Comparison of ENCODE assay signal across 23 mouse cellular contexts in genomic region chr4:129927091-129927490, GRCm38 (mm10). TPM values are rescaled to one million over a fixed set of nuclear protein-coding genes. Genes with fewer than 3 reads are reported as not detected.
DNase-seq lines count a peak whose midpoint lies in the region; ATAC-seq and TF ChIP-seq lines count a peak whose summit lies in the region.
"Had no signal": no experiment of that assay in that cellular context is flagged by ENCODE, and none has a peak within 500 bp of the region (broad histone marks: within the 10 kb centered on the region; RNA-seq: fewer than 3 reads in every experiment).

No protein-coding gene starts in this region.

- H3K79me2 ChIP-seq in myocyte (ENCODE audit: control insufficient read depth, insufficient read depth): no peaks in the 10 kb centered on the region

- peak overlapping the region; percentile 82 for H3K27ac ChIP-seq in heart, embryonic 10.5 days
- peak overlapping the region; percentile 76 to 98 for H3K27ac ChIP-seq in heart, embryonic 14.5 days (replicated peaks in 1 of 2; ENCODE audit: control insufficient read depth in 1 of 2, insufficient read depth in 1 of 2, low read depth in 2 of 2, low read length in 2 of 2)
- H3K27ac ChIP-seq in spleen, adult 2 months (ENCODE audit: insufficient read depth, low read length): peak overlapping the region; percentile 45; the same call in 1 of the 2 replicates
- no peak overlapping the region for H3K27ac ChIP-seq in liver, embryonic 11.5 days (ENCODE audit: low read depth, low read length)
- H3K27ac ChIP-seq: forebrain, embryonic 10.5 days; hindbrain, embryonic 10.5 days; hindbrain, embryonic 14.5 days; intestine, embryonic 15.5 days; kidney, embryonic 15.5 days had no signal

- WGBS in heart, embryonic 10.5 days: 59% methylated on average over 3 of the region's 3 CpGs
- 42% methylated on average over 3 of the region's 3 CpGs for WGBS in heart, embryonic 14.5 days
- 33% methylated on average over 3 of the region's 3 CpGs for WGBS in spleen, adult 2 months
- 70% methylated on average over 3 of the region's 3 CpGs for WGBS in liver, embryonic 11.5 days

- TF ChIP-seq POLR2A in spleen, adult 2 months (IDR thresholded peaks at IDR 0.05; ENCODE audit: low read depth, low read length): no peak
- TF ChIP-seq POLR2A in myocyte (IDR thresholded peaks at IDR 0.05; ENCODE audit: insufficient read length, low read depth): no peak

- no peak overlapping the region for H3ac ChIP-seq in myocyte (ENCODE audit: control insufficient read depth, insufficient read length)

- no peak overlapping the region for H3K4me3 ChIP-seq in heart, embryonic 10.5 days
- H3K4me3 ChIP-seq in heart, embryonic 14.5 days (ENCODE audit: control insufficient read depth in 1 of 2, insufficient read depth in 1 of 2, low read depth in 1 of 2, low read length in 2 of 2): no peak overlapping the region
- H3K4me3 ChIP-seq in spleen, adult 2 months (ENCODE audit: extremely low read depth, insufficient read depth, insufficient read length): no peak overlapping the region
- H3K4me3 ChIP-seq in myocyte: no peak overlapping the region
- no peak overlapping the region for H3K4me3 ChIP-seq in liver, embryonic 11.5 days (ENCODE audit: low read depth, low read length)
- H3K4me3 ChIP-seq: embryonic facial prominence, embryonic 15.5 days; erythroblast, embryonic 14.5 days; forebrain, embryonic 10.5 days; hindbrain, embryonic 10.5 days; intestine, embryonic 15.5 days; kidney, embryonic 15.5 days had no signal

- H3K4me2 ChIP-seq in heart, embryonic 14.5 days (ENCODE audit: low read length): no peak overlapping the region
- peak overlapping the region; percentile 24 for H3K4me2 ChIP-seq in myocyte (ENCODE audit: low read depth)
- H3K4me2 ChIP-seq in liver, embryonic 11.5 days: no peak overlapping the region
- H3K4me2 ChIP-seq: embryonic facial prominence, embryonic 15.5 days; hindbrain, embryonic 14.5 days; intestine, embryonic 15.5 days; kidney, embryonic 15.5 days had no signal

- peaks cover 42% of the 10 kb centered on the region for H3K4me1 ChIP-seq in heart, embryonic 10.5 days
- peaks cover 18 to 30% of the 10 kb centered on the region in 2 experiments for H3K4me1 ChIP-seq in heart, embryonic 14.5 days (ENCODE audit: control insufficient read depth in 2 of 2, insufficient read depth in 2 of 2, low read length in 2 of 2)
- peaks cover 23% of the 10 kb centered on the region; the same call in 1 of the 2 replicates for H3K4me1 ChIP-seq in spleen, adult 2 months (ENCODE audit: control insufficient read depth, insufficient read depth, insufficient read length)
- peaks cover 4% of the 10 kb centered on the region; the same call in 1 of the 2 replicates for H3K4me1 ChIP-seq in liver, embryonic 11.5 days (replicated peaks; ENCODE audit: control insufficient read depth, insufficient read depth, low read length)
- H3K4me1 ChIP-seq: intestine, embryonic 15.5 days had no signal

- intact Hi-C loops in heart, postnatal 10 days (cut with DNase I): loop anchor here (5.0 kb wide), 1 partner anchor 100 kb away; no protein-coding TSS in a partner anchor

- no peaks in the 10 kb centered on the region for H3K36me3 ChIP-seq in heart, embryonic 10.5 days
- H3K36me3 ChIP-seq in heart, embryonic 14.5 days (ENCODE audit: control insufficient read depth, insufficient read depth, low read length): no peaks in the 10 kb centered on the region
- H3K36me3 ChIP-seq in spleen, adult 2 months (ENCODE audit: control insufficient read depth, insufficient read depth, low read length): no peaks in the 10 kb centered on the region
- no peaks in the 10 kb centered on the region for H3K36me3 ChIP-seq in myocyte (ENCODE audit: control insufficient read depth, insufficient read depth)
- no peaks in the 10 kb centered on the region for H3K36me3 ChIP-seq in liver, embryonic 11.5 days (ENCODE audit: control insufficient read depth, insufficient read depth, low read length)
- H3K36me3 ChIP-seq: embryonic facial prominence, embryonic 15.5 days; forebrain, embryonic 10.5 days; hindbrain, embryonic 10.5 days; intestine, embryonic 15.5 days; kidney, embryonic 15.5 days had no signal

- DNase-seq in heart, embryonic 10.5 days (ENCODE audit: low spot score): no peak
- DNase-seq in heart, postnatal 10 days: no peak
- DNase-seq in heart, adult 9 months (ENCODE audit: low spot score in 2 of 2): no peak
- DNase-seq in spleen, adult 2 months (ENCODE audit: low read depth in 1 of 2, low spot score in 2 of 2): no peak
- DNase-seq in spleen, postnatal 4 days (ENCODE audit: low spot score in 2 of 2): no peak
- DNase-seq in liver, embryonic 11.5 days (ENCODE audit: low spot score): no peak
- DNase-seq: adrenal gland, adult 8-10 months; cerebellum, adult 2 months; cerebellum, postnatal 10 days; kidney, adult 2 months had no signal

- TF ChIP-seq CTCF in spleen, adult 2 months (IDR thresholded peaks at IDR 0.05; ENCODE audit: extremely low read depth, insufficient read depth, insufficient read length, insufficient replicate concordance): no peak

- H3K27me3 ChIP-seq in heart, embryonic 10.5 days (ENCODE audit: insufficient read depth, poor library complexity, severe bottlenecking): no peaks in the 10 kb centered on the region
- H3K27me3 ChIP-seq in heart, embryonic 14.5 days (ENCODE audit: control insufficient read depth, insufficient read depth, low read length): no peaks in the 10 kb centered on the region
- H3K27me3 ChIP-seq in spleen, adult 2 months (ENCODE audit: control insufficient read depth, insufficient read depth, low read length): no peaks in the 10 kb centered on the region
- no peaks in the 10 kb centered on the region for H3K27me3 ChIP-seq in myocyte (ENCODE audit: control insufficient read depth, insufficient read depth, insufficient read length)
- no peaks in the 10 kb centered on the region for H3K27me3 ChIP-seq in liver, embryonic 11.5 days (replicated peaks; ENCODE audit: control insufficient read depth, insufficient read depth, low read length)
- H3K27me3 ChIP-seq: embryonic facial prominence, embryonic 15.5 days; intestine, embryonic 15.5 days had no signal

- H3K9ac ChIP-seq in heart, embryonic 14.5 days (ENCODE audit: low read length): no peak overlapping the region
- H3K9ac ChIP-seq in liver, embryonic 11.5 days (ENCODE audit: low read depth, low read length): no peak overlapping the region
- H3K9ac ChIP-seq: embryonic facial prominence, embryonic 15.5 days; hindbrain, embryonic 14.5 days; intestine, embryonic 15.5 days; kidney, embryonic 15.5 days had no signal

- H3K9me3 ChIP-seq in heart, embryonic 10.5 days: no peaks in the 10 kb centered on the region
- H3K9me3 ChIP-seq in heart, embryonic 14.5 days (ENCODE audit: control insufficient read depth, low read length): no peaks in the 10 kb centered on the region
- H3K9me3 ChIP-seq in liver, embryonic 11.5 days (ENCODE audit: control insufficient read depth, low read length): no peaks in the 10 kb centered on the region
- H3K9me3 ChIP-seq: embryonic facial prominence, embryonic 15.5 days; hindbrain, embryonic 10.5 days; intestine, embryonic 15.5 days; kidney, embryonic 15.5 days had no signal

- no peak for ATAC-seq in heart, embryonic 14.5 days (ENCODE audit: insufficient number of reproducible peaks, insufficient read depth, low FRiP score, low read depth)
- no peak for ATAC-seq in liver, embryonic 11.5 days (replicated peaks; ENCODE audit: low FRiP score)
- ATAC-seq: forebrain, embryonic 14.5 days had no signal

TF ChIP-seq in myocyte, 11 proteins besides CTCF, POLR2A, EP300 and RAD21:
- TF ChIP-seq E2F4 (IDR thresholded peaks at IDR 0.05; ENCODE audit: insufficient read depth) (no peak), TCF12 (IDR thresholded peaks at IDR 0.05; ENCODE audit: insufficient read depth, poor library complexity, severe bottlenecking) (no peak), MYOD1 (IDR thresholded peaks at IDR 0.05; ENCODE audit: control insufficient read depth in 1 of 3, insufficient read length in 2 of 3, low read depth in 2 of 3) (no peak), USF1 (IDR thresholded peaks at IDR 0.05; ENCODE audit: low read depth) (no peak), SRF (IDR thresholded peaks at IDR 0.05; ENCODE audit: control insufficient read depth, insufficient read length, low read depth) (no peak), MAX (IDR thresholded peaks at IDR 0.05; ENCODE audit: low read depth) (no peak), CEBPB (IDR thresholded peaks at IDR 0.05; ENCODE audit: insufficient read depth, poor library complexity, severe bottlenecking) (no peak), REST (IDR thresholded peaks at IDR 0.05; ENCODE audit: insufficient read depth, insufficient read length) (no peak), MYOG (IDR thresholded peaks at IDR 0.05; ENCODE audit: control insufficient read depth in 1 of 3, insufficient read depth in 1 of 3, insufficient read length in 2 of 3, low read depth in 2 of 3) (no peak), POLR2AphosphoS2 (IDR thresholded peaks at IDR 0.05; ENCODE audit: insufficient read length, low read depth) (no peak)

RNA-seq across cellular contexts. Expression of gene Spocd1, which starts 2.0 kb away (rescaled TPM):
- polyA plus RNA-seq in heart, embryonic 10.5 days (2016; fragmentation: Nextera tagmentation; extraction: Ambion mirVana): 0.46 and 0.59 TPM in 2 replicates
- total RNA-seq in heart, postnatal 10 days (2021): under 1 TPM in 1 of 2 experiments, not detected in 1; 0.07 TPM
- 0.24 and 0.47 TPM in 2 replicates for polyA plus RNA-seq in heart, embryonic 14.5 days (2014; fragmentation: Nextera tagmentation; extraction: Ambion mirVana)
- 0.07 and 0.11 TPM in 2 replicates for polyA plus RNA-seq in spleen, adult 2 months (2012; rRNA removed)
- not detected for polyA plus RNA-seq in myocyte (2012; fragmentation: generic; extraction: Trizol)
- polyA plus RNA-seq in liver, embryonic 11.5 days (2014; fragmentation: Nextera tagmentation; extraction: Ambion mirVana): 0.07 and 0.17 TPM in 2 replicates
- total RNA-seq: gastrocnemius, adult 8-10 months; gastrocnemius, postnatal 4 days had no signal
- polyA plus RNA-seq: embryonic facial prominence, embryonic 11.5 days; erythroblast, embryonic 14.5 days; forebrain, embryonic 10.5 days; forebrain, embryonic 14.5 days; hindbrain, embryonic 14.5 days; intestine, embryonic 15.5 days; kidney, adult 2 months; kidney, embryonic 15.5 days had no signal

RNA-seq across cellular contexts. Expression of gene Adgrb2, which starts 57.6 kb away (rescaled TPM):
- 1.2 and 3.1 TPM in 2 replicates for polyA plus RNA-seq in heart, embryonic 10.5 days (2016; fragmentation: Nextera tagmentation; extraction: Ambion mirVana)
- 1 to 10 TPM; 3.2 to 3.4 TPM for total RNA-seq in heart, postnatal 10 days (2021)
- polyA plus RNA-seq in heart, embryonic 14.5 days (2014; fragmentation: Nextera tagmentation; extraction: Ambion mirVana): 1.7 and 2.6 TPM in 2 replicates
- 4.0 and 6.4 TPM in 2 replicates for polyA plus RNA-seq in spleen, adult 2 months (2012; rRNA removed)
- polyA plus RNA-seq in myocyte (2012; fragmentation: generic; extraction: Trizol): 0.08 TPM
- polyA plus RNA-seq in liver, embryonic 11.5 days (2014; fragmentation: Nextera tagmentation; extraction: Ambion mirVana): 1.1 and 1.3 TPM in 2 replicates
- polyA plus RNA-seq: erythroblast, embryonic 14.5 days had no signal
